Comparison of ENCODE assay signal across 8 mouse cellular contexts in genomic region chr2:84738271-84738911, GRCm38 (mm10). TPM values are rescaled to one million over a fixed set of nuclear protein-coding genes. Genes with fewer than 3 reads are reported as not detected.
A peak's percentile ranks its signal among the peaks of the same experiment; 100 is the strongest.
DNase-seq lines count a peak whose midpoint lies in the region; ATAC-seq lines count a peak whose summit lies in the region.

No protein-coding gene starts in this region.

- peak overlapping the region; percentile 61 for H3K4me2 ChIP-seq in heart, embryonic 15.5 days

- H3K9ac ChIP-seq in heart, embryonic 15.5 days: peak overlapping the region; percentile 19; the same call in 1 of the 2 replicates

- no peak for ATAC-seq in heart, embryonic 15.5 days (replicated peaks; ENCODE audit: insufficient number of reproducible peaks, insufficient read depth, low FRiP score, low read depth)
- ATAC-seq in monocyte, adult 5-6 weeks (replicated peaks; ENCODE audit: insufficient number of reproducible peaks, low FRiP score, low TSS enrichment, poor library complexity, severe bottlenecking): no peak

- H3K36me3 ChIP-seq in heart, embryonic 15.5 days: no peaks in the 10 kb centered on the region
- peaks cover 23% of the 10 kb centered on the region for H3K36me3 ChIP-seq in midbrain, embryonic 10.5 days

- peak; percentile 63 to 74 for DNase-seq in cerebellum, postnatal 10 days
- no peak for DNase-seq in cerebellum, adult 11 months
- peak; percentile 76 for DNase-seq in ZHBTc4 (ENCODE audit: low read depth, low spot score)
- DNase-seq in kidney, postnatal 25 days: peak; percentile 71 to 75
- DNase-seq in midbrain, embryonic 10.5 days (ENCODE audit: low spot score): peak; percentile 72
- DNase-seq in urinary bladder, postnatal 10 days (ENCODE audit: low spot score): no peak

- H3K4me1 ChIP-seq in heart, embryonic 15.5 days (replicated peaks): peaks cover 84% of the 10 kb centered on the region
- H3K4me1 ChIP-seq in midbrain, embryonic 10.5 days: peaks cover 93% of the 10 kb centered on the region

- H3K4me3 ChIP-seq in heart, embryonic 15.5 days: peak overlapping the region; percentile 30
- H3K4me3 ChIP-seq in midbrain, embryonic 10.5 days: peak overlapping the region; percentile 66

- H3K9me3 ChIP-seq in heart, embryonic 15.5 days (replicated peaks): no peaks in the 10 kb centered on the region
- H3K9me3 ChIP-seq in midbrain, embryonic 10.5 days (replicated peaks): no peaks in the 10 kb centered on the region

- H3K27ac ChIP-seq in heart, embryonic 15.5 days: peak overlapping the region; percentile 28
- peak overlapping the region; percentile 92 for H3K27ac ChIP-seq in midbrain, embryonic 10.5 days (replicated peaks)

- 3% methylated on average over 12 of the region's 12 CpGs for WGBS in heart, embryonic 15.5 days
- WGBS in midbrain, embryonic 10.5 days: 1% methylated on average over 12 of the region's 12 CpGs

- peaks cover 17% of the 10 kb centered on the region; the same call in 1 of the 2 replicates for H3K27me3 ChIP-seq in heart, embryonic 15.5 days
- H3K27me3 ChIP-seq in midbrain, embryonic 10.5 days (ENCODE audit: low read depth, poor library complexity, severe bottlenecking): no peaks in the 10 kb centered on the region

RNA-seq across cellular contexts. Expression of gene Ypel4, which starts 4.5 kb away (rescaled TPM):
- polyA plus RNA-seq in heart, embryonic 15.5 days (2015; fragmentation: Nextera tagmentation; extraction: Ambion mirVana): 3.0 and 3.8 TPM in 2 replicates
- polyA plus RNA-seq in midbrain, embryonic 10.5 days (2016; fragmentation: Nextera tagmentation; extraction: Ambion mirVana): 8.2 and 14.7 TPM in 2 replicates
- not detected in 3 replicates for total RNA-seq in monocyte, adult 5-6 weeks (2017)

RNA-seq across cellular contexts. Expression of gene Gm19426, which starts 5.1 kb away (rescaled TPM):
- 5.1 and 5.3 TPM in 2 replicates for polyA plus RNA-seq in heart, embryonic 15.5 days (2015; fragmentation: Nextera tagmentation; extraction: Ambion mirVana)
- 9.0 and 10.8 TPM in 2 replicates for polyA plus RNA-seq in midbrain, embryonic 10.5 days (2016; fragmentation: Nextera tagmentation; extraction: Ambion mirVana)
- not detected in 3 replicates for total RNA-seq in monocyte, adult 5-6 weeks (2017)

RNA-seq across cellular contexts. Expression of gene Clp1, which starts 11.2 kb away (rescaled TPM):
- 12.8 and 18.6 TPM in 2 replicates for polyA plus RNA-seq in heart, embryonic 15.5 days (2015; fragmentation: Nextera tagmentation; extraction: Ambion mirVana)
- polyA plus RNA-seq in midbrain, embryonic 10.5 days (2016; fragmentation: Nextera tagmentation; extraction: Ambion mirVana): 51.6 and 52.6 TPM in 2 replicates
- total RNA-seq in monocyte, adult 5-6 weeks (2017): 29.1 to 46.4 TPM (median 29.3 TPM) in 3 replicates

RNA-seq across cellular contexts. Expression of gene Zdhhc5, which starts 23.4 kb away (rescaled TPM):
- 20.2 and 22.4 TPM in 2 replicates for polyA plus RNA-seq in heart, embryonic 15.5 days (2015; fragmentation: Nextera tagmentation; extraction: Ambion mirVana)
- polyA plus RNA-seq in midbrain, embryonic 10.5 days (2016; fragmentation: Nextera tagmentation; extraction: Ambion mirVana): 22.8 and 26.0 TPM in 2 replicates
- 22.4 to 46.2 TPM (median 25.7 TPM) in 3 replicates for total RNA-seq in monocyte, adult 5-6 weeks (2017)

RNA-seq across cellular contexts. Expression of gene Serping1, which starts 36.9 kb away (rescaled TPM):
- polyA plus RNA-seq in heart, embryonic 15.5 days (2015; fragmentation: Nextera tagmentation; extraction: Ambion mirVana): 45.2 and 53.2 TPM in 2 replicates
- 27.6 and 35.8 TPM in 2 replicates for polyA plus RNA-seq in midbrain, embryonic 10.5 days (2016; fragmentation: Nextera tagmentation; extraction: Ambion mirVana)
- not detected in 3 replicates for total RNA-seq in monocyte, adult 5-6 weeks (2017)

Comparison
In these comparisons a context has a peak if more than half of its experiments do, and no peak if none do; other contexts are left out.
1. DNase-seq: peak in cerebellum, postnatal 10 days (2 of 2), ZHBTc4 (single experiment), kidney, postnatal 25 days (2 of 2) and midbrain, embryonic 10.5 days (single experiment); none in cerebellum, adult 11 months (single experiment) and urinary bladder, postnatal 10 days (single experiment).